Mouse (Mus musculus): ENCODE data around the gene Gm21962.
"Not testable (repeated sequence)": the region's sequence is repeated elsewhere in the genome, so short reads cannot be mapped to it uniquely, and the experiment has no call there.

Gm21962 gene

DNA sequence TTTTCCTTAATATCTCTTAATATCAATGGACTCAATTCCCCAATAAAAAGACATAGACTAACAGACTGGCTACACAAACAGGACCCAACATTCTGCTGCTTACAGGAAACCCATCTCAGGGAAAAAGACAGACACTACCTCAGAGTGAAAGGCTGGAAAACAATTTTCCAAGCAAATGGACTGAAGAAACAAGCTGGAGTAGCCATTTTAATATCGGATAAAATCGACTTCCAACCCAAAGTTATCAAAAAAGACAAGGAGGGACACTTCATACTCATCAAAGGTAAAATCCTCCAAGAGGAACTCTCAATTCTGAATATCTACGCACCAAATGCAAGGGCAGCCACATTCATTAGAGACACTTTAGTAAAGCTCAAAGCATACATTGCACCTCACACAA, at the start of gene Gm21962:
Gene Gm21962, plus strand, starts transcription at position 301 of the 400 bp plus-strand sequence.
- DNase-seq (ENCODE audit: low read depth in 2 of 2, low spot score in 2 of 2) = not testable (repeated sequence)

- DNase-seq (ENCODE audit: low read depth in 2 of 2, low spot score in 2 of 2) = no peak
Measured at GRCm38 (mm10) chr3:137622091-137622490, 49.2 kb upstream of the Gm21962 start.

DNA sequence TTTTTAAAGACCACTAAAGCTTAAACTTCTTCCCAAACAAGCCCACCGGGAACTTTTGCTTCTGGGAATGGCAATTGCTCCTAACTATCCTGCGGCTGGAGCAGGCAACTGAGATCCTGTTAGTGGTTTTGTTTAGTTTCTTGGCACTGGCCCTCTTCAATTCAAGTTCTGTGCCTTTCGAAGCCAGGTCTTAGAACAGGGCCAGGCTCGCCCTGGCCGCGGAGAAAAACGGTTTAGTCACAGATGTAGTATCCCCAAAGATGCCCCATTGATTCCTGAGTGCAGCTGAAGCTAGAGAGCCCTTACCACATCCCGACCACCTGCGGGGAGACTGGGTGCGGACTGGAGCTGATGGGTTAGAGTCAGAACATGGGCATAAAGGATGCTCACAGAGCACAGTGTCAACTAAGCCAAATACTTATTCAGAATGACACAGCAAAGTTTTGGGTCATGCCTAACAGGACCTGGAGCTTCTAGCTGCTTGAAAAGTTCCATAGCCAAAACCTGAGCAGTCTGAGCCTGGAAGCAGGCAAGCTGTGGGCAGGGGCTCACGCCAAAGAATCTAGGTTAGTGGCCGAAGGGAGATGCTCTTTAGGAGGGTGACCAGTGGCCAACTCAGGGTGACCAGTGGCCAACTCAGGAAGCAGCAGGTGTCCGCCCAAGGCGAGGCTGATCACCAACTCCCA, 48.3 kb upstream of the Gm21962 start:
- DNase-seq (ENCODE audit: low read depth in 2 of 2, low spot score in 2 of 2) = no peak

DNA sequence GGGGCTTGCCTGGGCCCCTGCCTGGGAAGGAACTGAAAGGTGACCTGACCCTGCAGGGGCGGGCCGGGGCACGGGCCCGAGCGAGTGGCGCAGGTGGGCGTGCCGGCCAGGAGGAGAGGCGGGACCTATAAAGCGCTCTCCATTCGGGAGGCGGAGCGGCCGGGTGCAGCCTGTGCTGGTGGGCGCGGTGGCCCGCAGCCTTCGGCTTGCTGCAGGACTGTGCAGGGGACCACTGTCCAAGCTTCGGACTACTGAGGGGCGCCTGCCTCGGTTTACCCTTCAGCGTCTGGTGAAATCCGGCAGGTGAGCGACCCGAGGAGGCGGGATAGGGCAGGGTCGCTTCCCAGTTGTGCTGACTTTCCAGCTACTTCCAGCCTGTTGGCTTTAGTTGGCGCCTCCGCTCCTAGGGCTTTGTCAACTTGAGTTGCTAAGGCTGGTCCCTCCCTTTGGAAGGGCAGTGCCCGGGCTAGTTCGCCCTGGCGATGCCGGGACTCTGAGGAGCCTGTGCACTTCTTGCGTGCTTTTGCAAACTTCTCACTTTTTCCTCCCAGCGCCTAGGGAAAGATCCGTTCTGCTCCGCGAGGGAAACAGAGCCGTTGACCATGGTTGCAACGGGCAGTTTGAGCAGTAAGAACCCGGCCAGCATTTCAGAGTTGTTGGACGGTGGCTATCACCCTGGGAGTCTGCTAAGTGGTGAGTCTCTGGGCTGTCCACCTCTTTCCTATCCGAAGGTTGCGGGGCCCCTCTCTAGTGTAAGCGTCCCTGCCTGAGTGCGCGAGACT, 47.6 kb upstream of the Gm21962 start:
- no peak for DNase-seq (ENCODE audit: low read depth in 2 of 2, low spot score in 2 of 2)

DNA sequence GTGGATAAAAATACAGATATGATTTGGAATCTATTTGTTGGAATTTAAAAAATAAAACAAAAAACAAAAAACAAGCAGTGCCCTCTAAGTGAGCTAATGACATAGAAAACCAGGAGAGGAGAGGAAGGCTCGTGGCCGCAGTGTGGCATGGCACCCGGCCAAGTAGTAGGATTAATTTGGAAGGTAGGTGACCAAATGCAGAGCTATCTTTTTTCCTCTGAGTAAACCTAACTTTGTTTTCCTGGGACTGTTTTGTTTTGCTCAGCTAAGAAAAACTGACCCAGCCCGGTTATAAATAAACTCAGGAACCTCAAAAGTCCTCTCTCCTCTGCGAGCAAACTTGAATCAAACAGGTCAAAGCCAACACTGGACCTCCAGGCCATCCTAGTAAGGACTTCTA, 46.3 kb upstream of the Gm21962 start:
- DNase-seq (ENCODE audit: low read depth in 2 of 2, low spot score in 2 of 2) = no peak

GRCm38 (mm10) chr3:137633726-137634125, 37.6 kb upstream of the Gm21962 start:
- DNase-seq (ENCODE audit: low read depth in 2 of 2, low spot score in 2 of 2) = no peak

DNA sequence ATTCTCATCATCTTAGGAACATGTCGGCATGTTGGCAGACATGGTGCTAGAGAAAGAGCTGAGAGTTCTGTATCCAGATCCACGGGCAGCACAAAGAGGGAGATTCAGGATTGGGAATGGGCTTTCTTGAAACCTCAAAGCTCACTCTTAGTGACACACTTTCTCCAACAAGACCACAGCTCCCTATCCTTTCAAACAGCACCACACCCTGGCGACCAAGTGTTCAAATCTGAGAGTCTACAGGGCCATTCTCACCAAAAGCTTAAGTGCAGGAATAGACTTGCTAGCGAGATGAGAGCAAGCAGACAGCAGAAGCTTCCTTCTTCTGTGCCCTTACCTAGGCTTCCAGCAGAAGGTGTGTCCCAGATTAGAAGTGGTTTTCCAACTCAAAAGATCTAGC, 34.8 kb upstream of the Gm21962 start:
- no peak for DNase-seq (ENCODE audit: low read depth in 2 of 2, low spot score in 2 of 2)

- no peak for DNase-seq (ENCODE audit: low read depth in 2 of 2, low spot score in 2 of 2)
Measured at GRCm38 (mm10) chr3:137641238-137641637, 30.1 kb upstream of the Gm21962 start.

DNA sequence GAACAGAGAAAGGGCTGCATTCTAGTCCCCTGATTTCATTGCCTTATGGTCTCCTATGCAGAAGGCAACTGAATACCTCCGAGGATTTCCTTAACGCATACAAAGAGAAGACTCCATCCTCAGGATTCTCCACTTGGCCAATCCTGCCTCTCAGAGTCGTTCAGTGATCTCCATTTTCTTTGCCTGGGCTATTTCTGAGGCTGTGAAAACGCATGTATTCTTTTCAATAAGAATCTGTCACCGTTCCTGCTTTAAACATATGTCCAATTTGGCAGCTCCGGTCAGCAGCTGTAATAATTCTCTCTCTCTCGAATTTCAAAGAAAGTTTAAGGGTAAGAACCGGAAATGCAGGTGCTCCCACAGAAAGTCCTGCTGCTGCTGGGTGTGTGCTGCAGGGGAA, 29.2 kb upstream of the Gm21962 start:
- DNase-seq (ENCODE audit: low read depth in 2 of 2, low spot score in 2 of 2) = no peak

DNA sequence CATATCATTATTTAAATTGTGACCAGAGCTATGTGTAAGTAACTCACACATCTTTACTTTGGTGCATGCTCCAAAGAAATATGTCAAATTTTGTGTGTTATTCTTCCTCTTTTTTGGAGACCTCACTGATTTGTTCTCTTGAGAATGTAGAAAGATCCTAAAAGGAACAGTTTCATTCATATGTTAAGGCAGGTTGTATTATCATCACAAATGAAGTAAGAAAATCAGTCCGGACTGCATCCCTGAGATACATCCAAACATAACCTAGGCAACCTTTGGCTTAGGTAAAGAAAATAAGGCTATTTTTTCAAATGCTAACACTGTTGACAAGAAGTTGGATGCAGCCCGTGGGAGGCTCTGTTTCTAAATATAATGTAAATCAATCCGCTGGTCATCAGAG, 28.8 kb upstream of the Gm21962 start:
- DNase-seq (ENCODE audit: low read depth in 2 of 2, low spot score in 2 of 2) = no peak

DNA sequence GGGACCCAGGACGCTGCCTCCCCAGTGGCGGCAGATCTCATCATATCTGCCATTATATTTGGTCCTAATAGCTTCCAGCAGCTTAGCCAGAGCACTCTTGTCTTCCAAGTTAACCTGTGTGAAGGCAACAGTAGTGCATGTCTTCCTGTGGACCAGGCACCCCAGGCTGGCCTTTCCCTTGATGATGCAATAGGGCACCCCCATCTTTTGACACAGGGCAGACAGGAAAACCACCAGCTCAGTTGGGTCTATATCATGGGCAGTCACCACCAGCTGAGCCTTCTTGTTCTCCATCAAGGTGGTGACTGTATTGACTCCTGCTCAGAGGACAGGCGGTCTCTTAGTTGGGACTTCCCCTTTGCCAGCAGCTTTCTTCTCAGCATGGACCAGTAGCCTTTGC, 27.2 kb upstream of the Gm21962 start:
- no peak for DNase-seq (ENCODE audit: low read depth in 2 of 2, low spot score in 2 of 2)

GRCm38 (mm10) chr3:137644947-137645346, 26.4 kb upstream of the Gm21962 start:
- DNase-seq (ENCODE audit: low read depth in 2 of 2, low spot score in 2 of 2) = no peak

DNA sequence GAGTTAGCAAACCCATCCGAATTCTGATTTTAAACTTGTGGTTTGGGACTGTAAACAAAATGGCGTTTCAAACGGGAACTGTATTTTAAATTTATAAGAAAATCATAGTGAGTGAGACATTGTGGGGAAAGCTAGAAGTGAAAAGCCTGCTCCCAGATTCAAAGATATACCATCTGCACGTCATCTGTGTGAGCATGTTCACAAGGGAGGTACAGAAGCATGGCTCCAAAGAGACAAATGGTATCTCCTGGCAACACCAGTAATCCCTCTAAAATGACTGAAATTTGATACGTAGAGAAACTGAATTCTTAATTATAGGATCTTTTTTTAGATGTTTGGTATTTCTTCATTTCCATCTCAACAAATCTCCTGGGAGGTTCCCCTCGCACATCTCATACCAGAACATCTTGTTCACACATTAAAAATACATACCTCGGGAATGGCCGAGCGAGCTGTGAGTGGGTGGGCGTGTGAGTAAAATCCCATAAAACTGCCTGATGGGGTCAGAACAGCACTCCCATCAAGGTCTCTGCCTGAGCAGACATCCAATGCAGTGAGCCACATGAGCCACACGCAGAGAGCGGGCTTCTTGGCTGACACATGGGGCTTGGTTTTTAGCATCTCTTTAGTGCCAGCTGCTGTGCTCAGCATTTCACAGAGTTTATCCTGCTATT, 23.8 kb upstream of the Gm21962 start:
- DNase-seq (ENCODE audit: low read depth in 2 of 2, low spot score in 2 of 2) = no peak

DNA sequence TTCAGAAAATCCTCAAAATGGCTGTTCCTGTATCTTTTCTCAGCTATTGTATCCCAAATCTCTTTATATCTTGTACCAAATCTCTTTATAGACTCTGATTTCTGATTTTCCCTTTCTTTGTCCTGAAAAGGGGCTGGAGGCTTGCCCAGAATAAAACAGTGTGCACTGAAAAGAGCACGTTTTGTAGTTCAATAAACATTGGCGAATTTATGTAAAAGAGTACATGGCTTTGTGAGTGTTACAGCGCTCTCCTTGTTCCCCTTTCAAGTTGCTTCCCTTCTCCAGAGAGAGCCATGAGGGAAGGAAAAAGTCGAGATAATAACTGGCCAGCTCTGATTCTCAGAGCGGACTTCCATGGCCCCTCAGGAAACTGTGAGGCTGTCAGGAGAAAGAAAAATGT, 22.2 kb upstream of the Gm21962 start:
- no peak for DNase-seq (ENCODE audit: low read depth in 2 of 2, low spot score in 2 of 2)

DNA sequence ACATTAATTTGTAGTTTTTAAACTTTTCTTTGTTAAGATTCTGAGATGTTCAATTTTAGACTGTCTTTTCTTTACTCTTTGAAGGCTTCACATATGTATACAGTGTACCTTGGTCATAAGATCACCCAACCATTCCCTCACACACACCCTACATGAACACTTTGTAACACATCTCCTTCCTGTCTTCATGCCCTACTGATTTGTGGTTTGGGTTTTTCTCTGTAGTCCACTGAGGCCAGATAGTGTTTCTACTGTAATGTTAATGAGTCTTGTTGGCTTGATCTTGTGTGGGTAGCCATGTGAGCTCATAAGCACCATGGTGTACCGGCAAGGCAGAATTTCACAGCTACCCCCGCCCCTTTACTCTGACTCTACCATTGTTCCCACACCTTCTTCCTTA, 18.5 kb upstream of the Gm21962 start:
- no peak for DNase-seq (ENCODE audit: low read depth in 2 of 2, low spot score in 2 of 2)

GRCm38 (mm10) chr3:137680923-137681322, 9.6 kb downstream of the Gm21962 start:
- no peak for DNase-seq (ENCODE audit: low read depth in 2 of 2, low spot score in 2 of 2)

GRCm38 (mm10) chr3:137682911-137683806, 11.8 kb downstream of the Gm21962 start:
- no peak for DNase-seq (ENCODE audit: low read depth in 2 of 2, low spot score in 2 of 2)

GRCm38 (mm10) chr3:137683807-137684403, 12.6 kb downstream of the Gm21962 start:
- no peak for DNase-seq (ENCODE audit: low read depth in 2 of 2, low spot score in 2 of 2)

DNA sequence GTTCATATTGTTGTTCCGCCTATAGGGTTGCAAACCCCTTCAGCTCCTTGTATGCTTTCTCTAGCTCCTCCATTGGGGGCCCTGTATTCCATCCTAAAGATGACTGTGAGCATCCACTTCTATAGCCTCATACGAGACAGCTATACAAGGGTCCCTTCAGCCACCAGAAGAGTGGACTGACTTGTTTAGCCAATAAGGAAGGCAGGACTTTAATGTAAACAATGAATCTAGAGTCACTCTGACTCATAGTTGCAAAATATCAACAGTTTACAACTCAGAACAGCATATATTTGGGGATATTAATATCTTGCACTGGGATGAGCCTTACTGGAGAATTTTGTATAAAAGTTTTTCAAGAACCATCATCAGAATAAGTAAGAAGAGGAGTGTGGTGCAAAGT, 15.6 kb downstream of the Gm21962 start:
- no peak for DNase-seq (ENCODE audit: low read depth in 2 of 2, low spot score in 2 of 2)

DNA sequence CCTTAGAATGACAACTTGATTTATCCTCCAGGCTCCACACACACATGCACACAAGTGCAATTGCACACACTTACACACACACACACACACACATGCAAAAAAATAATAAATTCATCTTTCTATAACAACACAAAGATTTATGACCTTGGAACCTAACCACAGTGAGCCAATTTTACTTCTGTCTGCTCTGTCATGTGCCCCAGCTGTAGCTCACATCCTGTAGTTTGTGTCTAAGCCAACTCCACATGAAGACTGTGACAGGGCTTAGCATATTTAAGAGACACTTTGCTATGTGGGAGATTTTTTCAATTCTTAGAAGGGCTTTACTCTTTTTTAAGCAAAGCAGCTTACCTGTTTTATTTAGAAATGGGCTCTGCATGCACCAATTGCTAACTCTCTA, 20.2 kb downstream of the Gm21962 start:
- DNase-seq (ENCODE audit: low read depth in 2 of 2, low spot score in 2 of 2) = no peak

DNA sequence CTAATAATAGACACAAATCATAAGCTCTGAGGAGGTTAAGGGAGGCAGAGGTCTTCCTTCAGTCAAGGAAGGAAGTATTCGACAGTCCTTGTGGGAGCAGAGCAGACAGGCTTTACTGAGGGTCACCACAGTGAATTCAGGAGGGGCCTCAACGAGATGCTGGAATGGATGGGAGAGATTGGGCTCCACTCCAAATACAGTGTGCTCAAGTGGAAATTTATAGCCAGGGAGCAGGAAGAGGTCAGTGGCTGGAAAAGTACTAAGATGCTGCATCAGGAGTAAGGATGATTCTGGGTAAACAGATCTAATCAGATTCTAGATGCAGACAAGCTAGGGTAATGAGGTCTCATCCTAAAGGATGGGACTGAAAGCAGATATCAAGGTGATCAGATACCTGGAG, 44.6 kb downstream of the Gm21962 start:
- no peak for DNase-seq (ENCODE audit: low read depth in 2 of 2, low spot score in 2 of 2)
